Mouse (Mus musculus) gastrocnemius, postnatal 14 days (tissue): ENCODE measurements around the gene Cisd1. TPM values are rescaled to one million over a fixed set of nuclear protein-coding genes. Genes with fewer than 3 reads are reported as not detected.

Experiments
- DNase-seq: peaks from one replicate; pipeline ENCODE4 v3.0.0; 2021; ENCODE audit warnings: mixed read lengths
- intact Hi-C: fragments of 180-260 bp; cut with DNase I; formaldehyde crosslinking; loops from one replicate; pipeline ENCODE4 v1.15.1; 2025; ENCODE audit warnings: low total_unique reads
- total RNA-seq, 2 experiments: library from RNA; stranded (reverse); gene quantifications; 2 replicates each; pipeline ENCODE4 v1.2.3; 2021

Gene Cisd1
- total RNA-seq, 2 experiments from 2014 or later = 130 to 134 TPM

GRCm38 (mm10) chr10:71331908-71332307 lies 12.8 kb downstream of the Cisd1 start:
- intact Hi-C loops = no loop called here
- no peak for DNase-seq

- intact Hi-C loops = no loop called here
- DNase-seq = no peak
Observed at GRCm38 (mm10) chr10:71330070-71330469, 14.7 kb downstream of the Cisd1 start.

- intact Hi-C loops = no loop called here
- DNase-seq = no peak
Observed at GRCm38 (mm10) chr10:71329295-71329694, 15.5 kb downstream of the Cisd1 start.

- intact Hi-C loops = no loop called here
- DNase-seq = no peak
Observed at GRCm38 (mm10) chr10:71328870-71329269, 15.9 kb downstream of the Cisd1 start.

- DNase-seq = no peak
- intact Hi-C loops = no loop called here
Observed at GRCm38 (mm10) chr10:71328382-71328781, 16.4 kb downstream of the Cisd1 start.

- no peak for DNase-seq
- intact Hi-C loops = loop anchor here (2.0 kb wide), 1 partner anchor 73 kb away; no protein-coding TSS in a partner anchor
Observed at GRCm38 (mm10) chr10:71327386-71327785, 17.4 kb downstream of the Cisd1 start.

GRCm38 (mm10) chr10:71326789-71327188 lies 18.0 kb downstream of the Cisd1 start:
- intact Hi-C loops = loop anchor here (2.0 kb wide), 1 partner anchor 74 kb away; no protein-coding TSS in a partner anchor
- peak; percentile 51 for DNase-seq

- intact Hi-C loops = loop anchor here (2.0 kb wide), 1 partner anchor 75 kb away; no protein-coding TSS in a partner anchor
- no peak for DNase-seq
Observed at GRCm38 (mm10) chr10:71326123-71326522, 18.6 kb downstream of the Cisd1 start.

- intact Hi-C loops = no loop called here
Observed at GRCm38 (mm10) chr10:71323669-71324068, 21.1 kb downstream of the Cisd1 start.

GRCm38 (mm10) chr10:71316497-71316896 lies 28.3 kb downstream of the Cisd1 start:
- no peak for DNase-seq
- intact Hi-C loops = no loop called here

More at GRCm38 (mm10) chr10:71323669-71324068, 21.1 kb downstream of the Cisd1 start:
- DNase-seq = no peak

GRCm38 (mm10) chr10:71316056-71316455 lies 28.7 kb downstream of the Cisd1 start:
- intact Hi-C loops = no loop called here
- DNase-seq = no peak

- DNase-seq = no peak
- intact Hi-C loops = no loop called here
Observed at GRCm38 (mm10) chr10:71314596-71314995, 30.2 kb downstream of the Cisd1 start.

- no peak for DNase-seq
- intact Hi-C loops = no loop called here
Observed at GRCm38 (mm10) chr10:71310288-71310687, 34.5 kb downstream of the Cisd1 start.

- DNase-seq = no peak
- intact Hi-C loops = no loop called here
Observed at GRCm38 (mm10) chr10:71308199-71308598, 36.6 kb downstream of the Cisd1 start.

- DNase-seq = no peak
- intact Hi-C loops = no loop called here
Observed at GRCm38 (mm10) chr10:71306759-71307158, 38.0 kb downstream of the Cisd1 start.

GRCm38 (mm10) chr10:71306190-71306589 lies 38.6 kb downstream of the Cisd1 start:
- no peak for DNase-seq

GRCm38 (mm10) chr10:71302490-71302889 lies 42.3 kb downstream of the Cisd1 start:
- DNase-seq = no peak
- intact Hi-C loops = no loop called here

More at GRCm38 (mm10) chr10:71306190-71306589, 38.6 kb downstream of the Cisd1 start:
- intact Hi-C loops = no loop called here

GRCm38 (mm10) chr10:71300161-71300560 lies 44.6 kb downstream of the Cisd1 start:
- no peak for DNase-seq
- intact Hi-C loops = no loop called here

GRCm38 (mm10) chr10:71293245-71293644 lies 51.5 kb downstream of the Cisd1 start:
- DNase-seq = no peak
- intact Hi-C loops = no loop called here

GRCm38 (mm10) chr10:71292254-71292653 lies 52.5 kb downstream of the Cisd1 start:
- DNase-seq = peak; percentile 70
- intact Hi-C loops = no loop called here

- intact Hi-C loops = no loop called here
- DNase-seq = no peak
Observed at GRCm38 (mm10) chr10:71291801-71292200, 53.0 kb downstream of the Cisd1 start.

- intact Hi-C loops = no loop called here
- no peak for DNase-seq
Observed at GRCm38 (mm10) chr10:71291179-71291661, 53.5 kb downstream of the Cisd1 start.
